Mouse (Mus musculus): ENCODE measurements around the gene Bicdl1. TPM values are rescaled to one million over a fixed set of nuclear protein-coding genes. Genes with fewer than 3 reads are reported as not detected.

Bicdl1 gene
- total RNA-seq, 1 experiment from 2014 or later: 8.8 TPM

- peak; percentile 58 to 65; a peak in 3 of 4 replicates for ATAC-seq (replicated peaks in 1 of 2; ENCODE audit: insufficient read depth in 1 of 2, low FRiP score in 2 of 2, low TSS enrichment in 1 of 2, low read depth in 1 of 2, poor library complexity in 2 of 2, severe bottlenecking in 2 of 2)
Observed at GRCm38 (mm10) chr5:115732849-115733216, 1.4 kb upstream of the Bicdl1 start.

GRCm38 (mm10) chr5:115732176-115732848 lies 891 bp upstream of the Bicdl1 start:
- peak; percentile 88 to 94 for ATAC-seq (replicated peaks in 1 of 2; ENCODE audit: insufficient read depth in 1 of 2, low FRiP score in 2 of 2, low TSS enrichment in 1 of 2, low read depth in 1 of 2, poor library complexity in 2 of 2, severe bottlenecking in 2 of 2)

GRCm38 (mm10) chr5:115731732-115732175 lies 333 bp upstream of the Bicdl1 start:
- no peak for ATAC-seq (replicated peaks in 1 of 2; ENCODE audit: insufficient read depth in 1 of 2, low FRiP score in 2 of 2, low TSS enrichment in 1 of 2, low read depth in 1 of 2, poor library complexity in 2 of 2, severe bottlenecking in 2 of 2)

GRCm38 (mm10) chr5:115730314-115730713 lies 1.1 kb downstream of the Bicdl1 start:
- no peak for ATAC-seq (replicated peaks in 1 of 2; ENCODE audit: insufficient read depth in 1 of 2, low FRiP score in 2 of 2, low TSS enrichment in 1 of 2, low read depth in 1 of 2, poor library complexity in 2 of 2, severe bottlenecking in 2 of 2)

GRCm38 (mm10) chr5:115726581-115726980 lies 4.8 kb downstream of the Bicdl1 start:
- no peak for ATAC-seq (replicated peaks in 1 of 2; ENCODE audit: insufficient read depth in 1 of 2, low FRiP score in 2 of 2, low TSS enrichment in 1 of 2, low read depth in 1 of 2, poor library complexity in 2 of 2, severe bottlenecking in 2 of 2)

- no peak for ATAC-seq (replicated peaks in 1 of 2; ENCODE audit: insufficient read depth in 1 of 2, low FRiP score in 2 of 2, low TSS enrichment in 1 of 2, low read depth in 1 of 2, poor library complexity in 2 of 2, severe bottlenecking in 2 of 2)
Observed at GRCm38 (mm10) chr5:115726019-115726418, 5.4 kb downstream of the Bicdl1 start.

- ATAC-seq (replicated peaks in 1 of 2; ENCODE audit: insufficient read depth in 1 of 2, low FRiP score in 2 of 2, low TSS enrichment in 1 of 2, low read depth in 1 of 2, poor library complexity in 2 of 2, severe bottlenecking in 2 of 2): no peak
Observed at GRCm38 (mm10) chr5:115724422-115724821, 7.0 kb downstream of the Bicdl1 start.

GRCm38 (mm10) chr5:115722188-115722959 lies 9.0 kb downstream of the Bicdl1 start:
- peak; percentile 80 to 89 for ATAC-seq (replicated peaks in 1 of 2; ENCODE audit: insufficient read depth in 1 of 2, low FRiP score in 2 of 2, low TSS enrichment in 1 of 2, low read depth in 1 of 2, poor library complexity in 2 of 2, severe bottlenecking in 2 of 2)

- ATAC-seq (replicated peaks in 1 of 2; ENCODE audit: insufficient read depth in 1 of 2, low FRiP score in 2 of 2, low TSS enrichment in 1 of 2, low read depth in 1 of 2, poor library complexity in 2 of 2, severe bottlenecking in 2 of 2): no peak
Observed at GRCm38 (mm10) chr5:115720761-115721160, 10.7 kb downstream of the Bicdl1 start.

- no peak for ATAC-seq (replicated peaks in 1 of 2; ENCODE audit: insufficient read depth in 1 of 2, low FRiP score in 2 of 2, low TSS enrichment in 1 of 2, low read depth in 1 of 2, poor library complexity in 2 of 2, severe bottlenecking in 2 of 2)
Observed at GRCm38 (mm10) chr5:115717693-115718092, 13.7 kb downstream of the Bicdl1 start.

- ATAC-seq (replicated peaks in 1 of 2; ENCODE audit: insufficient read depth in 1 of 2, low FRiP score in 2 of 2, low TSS enrichment in 1 of 2, low read depth in 1 of 2, poor library complexity in 2 of 2, severe bottlenecking in 2 of 2): no peak
Observed at GRCm38 (mm10) chr5:115717106-115717505, 14.3 kb downstream of the Bicdl1 start.

GRCm38 (mm10) chr5:115716426-115716825 lies 15.0 kb downstream of the Bicdl1 start:
- peak; percentile 75 to 77 for ATAC-seq (replicated peaks in 1 of 2; ENCODE audit: insufficient read depth in 1 of 2, low FRiP score in 2 of 2, low TSS enrichment in 1 of 2, low read depth in 1 of 2, poor library complexity in 2 of 2, severe bottlenecking in 2 of 2)

- ATAC-seq (replicated peaks in 1 of 2; ENCODE audit: insufficient read depth in 1 of 2, low FRiP score in 2 of 2, low TSS enrichment in 1 of 2, low read depth in 1 of 2, poor library complexity in 2 of 2, severe bottlenecking in 2 of 2): no peak
Observed at GRCm38 (mm10) chr5:115714761-115715160, 16.7 kb downstream of the Bicdl1 start.

- ATAC-seq (replicated peaks in 1 of 2; ENCODE audit: insufficient read depth in 1 of 2, low FRiP score in 2 of 2, low TSS enrichment in 1 of 2, low read depth in 1 of 2, poor library complexity in 2 of 2, severe bottlenecking in 2 of 2): no peak
Observed at GRCm38 (mm10) chr5:115712487-115712886, 18.9 kb downstream of the Bicdl1 start.

- no peak for ATAC-seq (replicated peaks in 1 of 2; ENCODE audit: insufficient read depth in 1 of 2, low FRiP score in 2 of 2, low TSS enrichment in 1 of 2, low read depth in 1 of 2, poor library complexity in 2 of 2, severe bottlenecking in 2 of 2)
Observed at GRCm38 (mm10) chr5:115711636-115712419, 19.6 kb downstream of the Bicdl1 start.

- ATAC-seq (replicated peaks in 1 of 2; ENCODE audit: insufficient read depth in 1 of 2, low FRiP score in 2 of 2, low TSS enrichment in 1 of 2, low read depth in 1 of 2, poor library complexity in 2 of 2, severe bottlenecking in 2 of 2): no peak
Observed at GRCm38 (mm10) chr5:115710171-115710570, 21.2 kb downstream of the Bicdl1 start.

- ATAC-seq (replicated peaks in 1 of 2; ENCODE audit: insufficient read depth in 1 of 2, low FRiP score in 2 of 2, low TSS enrichment in 1 of 2, low read depth in 1 of 2, poor library complexity in 2 of 2, severe bottlenecking in 2 of 2): no peak
Observed at GRCm38 (mm10) chr5:115708930-115709329, 22.5 kb downstream of the Bicdl1 start.

GRCm38 (mm10) chr5:115701981-115702380 lies 29.4 kb downstream of the Bicdl1 start:
- no peak for ATAC-seq (replicated peaks in 1 of 2; ENCODE audit: insufficient read depth in 1 of 2, low FRiP score in 2 of 2, low TSS enrichment in 1 of 2, low read depth in 1 of 2, poor library complexity in 2 of 2, severe bottlenecking in 2 of 2)

Measured in hematopoietic stem cell, adult 5-6 weeks (primary cell).